Mouse (Mus musculus): ENCODE results near the gene Zswim7. TPM values are rescaled to one million over a fixed set of nuclear protein-coding genes. Genes with fewer than 3 reads are reported as not detected.
A peak's percentile ranks its signal among the peaks of the same experiment; 100 is the strongest.
"Not testable (repeated sequence)": the region's sequence is repeated elsewhere in the genome, so short reads cannot be mapped to it uniquely, and the experiment has no call there.

The Zswim7 gene
- polyA plus RNA-seq, 1 experiment from 2014 or later = 13.4 TPM

DNA sequence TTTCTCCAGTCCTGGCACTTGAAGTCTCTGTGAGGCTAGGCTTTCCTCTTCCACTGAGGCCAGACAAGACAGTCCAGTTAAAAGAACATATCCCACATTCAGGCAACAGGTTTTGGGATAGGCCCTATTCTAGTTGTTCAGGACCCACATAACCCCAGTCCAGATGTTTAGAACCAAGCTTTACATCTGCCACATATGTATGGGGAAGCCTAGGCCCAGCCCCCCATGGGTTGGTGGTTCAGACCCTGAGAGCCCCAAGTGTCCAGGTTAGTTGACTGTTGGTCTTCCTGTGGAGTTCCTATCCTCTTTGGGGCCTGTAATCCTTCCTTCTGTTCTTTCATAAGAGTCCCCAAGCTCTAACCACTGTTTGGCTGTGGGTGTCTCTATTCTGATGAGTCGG is 6.5 kb upstream of the Zswim7 start:
- Histone ChIP-seq H3K4me3 (ENCODE audit: low read depth, low read length) (no peak overlapping the region), H3K4me1 (ENCODE audit: control insufficient read depth, insufficient read depth, low read length) (no peaks in the 10 kb centered on the region), H3K4me2 (no peak overlapping the region), H3K36me3 (ENCODE audit: control insufficient read depth, insufficient read depth, low read length) (peaks cover 2% of the 10 kb centered on the region), H3K9me3 (ENCODE audit: control insufficient read depth, low read length) (no peaks in the 10 kb centered on the region), H3K27ac (ENCODE audit: low read depth, low read length) (no peak overlapping the region), H3K9ac (ENCODE audit: low read length) (no peak overlapping the region), H3K27me3 (ENCODE audit: control insufficient read depth, insufficient read depth, low read length) (no peaks in the 10 kb centered on the region)
- DNase-seq (ENCODE audit: low spot score, missing footprints) (no peak), ATAC-seq (ENCODE audit: low FRiP score) (no peak)
- 93% methylated on average over 1 of the region's 1 CpGs for WGBS

DNA sequence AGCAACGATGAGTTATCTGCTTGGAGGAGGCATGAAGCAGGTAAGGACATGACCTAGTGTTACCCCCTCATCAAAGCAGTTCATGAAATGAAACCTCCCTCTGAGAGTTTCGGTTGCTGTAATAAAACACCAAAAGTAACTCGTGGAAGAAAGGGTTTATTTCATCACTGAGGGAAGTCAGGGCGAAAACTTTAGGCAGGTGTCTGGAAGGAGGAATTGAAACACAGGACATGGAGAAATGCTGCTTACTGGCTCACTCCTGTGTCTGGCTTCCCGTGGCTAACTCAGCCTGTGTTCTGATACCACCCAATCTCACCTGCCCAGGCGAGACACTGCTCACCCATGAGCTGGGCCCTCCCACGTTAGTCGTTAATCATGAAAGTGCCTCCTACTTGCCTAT is 3.8 kb upstream of the Zswim7 start:
- H3K4me1 ChIP-seq (ENCODE audit: control insufficient read depth, insufficient read depth, low read length) = peaks cover 5% of the 10 kb centered on the region; the same call in 1 of the 2 replicates
- ATAC-seq (ENCODE audit: low FRiP score) = no peak
- H3K9me3 ChIP-seq (ENCODE audit: control insufficient read depth, low read length) = no peaks in the 10 kb centered on the region
- H3K4me2 ChIP-seq = no peak overlapping the region
- H3K4me3 ChIP-seq (ENCODE audit: low read depth, low read length) = no peak overlapping the region
- no peak overlapping the region for H3K9ac ChIP-seq (ENCODE audit: low read length)
- no peak overlapping the region for H3K27ac ChIP-seq (ENCODE audit: low read depth, low read length)
- DNase-seq (ENCODE audit: low spot score, missing footprints) = no peak
- no peaks in the 10 kb centered on the region for H3K27me3 ChIP-seq (ENCODE audit: control insufficient read depth, insufficient read depth, low read length)
- WGBS = 90% methylated on average over 8 of the region's 8 CpGs
- peaks cover 2% of the 10 kb centered on the region for H3K36me3 ChIP-seq (ENCODE audit: control insufficient read depth, insufficient read depth, low read length)

- not testable (repeated sequence) for DNase-seq (ENCODE audit: low spot score, missing footprints); H3K36me3 ChIP-seq (ENCODE audit: control insufficient read depth, insufficient read depth, low read length); H3K9ac ChIP-seq (ENCODE audit: low read length); ATAC-seq (ENCODE audit: low FRiP score); H3K4me2 ChIP-seq; H3K4me1 ChIP-seq (ENCODE audit: control insufficient read depth, insufficient read depth, low read length); H3K27ac ChIP-seq (ENCODE audit: low read depth, low read length); H3K4me3 ChIP-seq (ENCODE audit: low read depth, low read length); H3K9me3 ChIP-seq (ENCODE audit: control insufficient read depth, low read length); H3K27me3 ChIP-seq (ENCODE audit: control insufficient read depth, insufficient read depth, low read length)
- 86% methylated on average over 3 of the region's 3 CpGs for WGBS
Measured at GRCm38 (mm10) chr11:62284020-62284419, 2.8 kb upstream of the Zswim7 start.

- peak overlapping the region; percentile 65 for H3K27ac ChIP-seq (ENCODE audit: low read depth, low read length)
- peak overlapping the region; percentile 87 for H3K9ac ChIP-seq (ENCODE audit: low read length)
- H3K4me3 ChIP-seq (ENCODE audit: low read depth, low read length) = peak overlapping the region; percentile 93
- ATAC-seq (ENCODE audit: low FRiP score) = no peak; the same call in none of the 2 replicates
- under 1% methylated on average over 52 of the region's 57 CpGs for WGBS
- H3K36me3 ChIP-seq (ENCODE audit: control insufficient read depth, insufficient read depth, low read length) = peaks cover 2% of the 10 kb centered on the region
- H3K4me2 ChIP-seq = peak overlapping the region; percentile 81
- H3K9me3 ChIP-seq (ENCODE audit: control insufficient read depth, low read length) = no peaks in the 10 kb centered on the region
- H3K4me1 ChIP-seq (ENCODE audit: control insufficient read depth, insufficient read depth, low read length) = peaks cover 5% of the 10 kb centered on the region; the same call in 1 of the 2 replicates
- peak; percentile 92 for DNase-seq (ENCODE audit: low spot score, missing footprints)
- H3K27me3 ChIP-seq (ENCODE audit: control insufficient read depth, insufficient read depth, low read length) = no peaks in the 10 kb centered on the region
Measured at GRCm38 (mm10) chr11:62281601-62281997, 424 bp upstream of the Zswim7 start.

- Histone ChIP-seq H3K4me2 (no peak overlapping the region), H3K27ac (ENCODE audit: low read depth, low read length) (no peak overlapping the region), H3K9ac (ENCODE audit: low read length) (no peak overlapping the region), H3K27me3 (ENCODE audit: control insufficient read depth, insufficient read depth, low read length) (no peaks in the 10 kb centered on the region), H3K4me1 (ENCODE audit: control insufficient read depth, insufficient read depth, low read length) (peaks cover 5% of the 10 kb centered on the region; the same call in 1 of the 2 replicates), H3K9me3 (ENCODE audit: control insufficient read depth, low read length) (no peaks in the 10 kb centered on the region), H3K36me3 (ENCODE audit: control insufficient read depth, insufficient read depth, low read length) (no peaks in the 10 kb centered on the region), H3K4me3 (ENCODE audit: low read depth, low read length) (no peak overlapping the region)
- DNase-seq (ENCODE audit: low spot score, missing footprints) = peak; percentile 93
- ATAC-seq (ENCODE audit: low FRiP score) = no peak
- WGBS = 29% methylated on average over 5 of the region's 5 CpGs
Measured at GRCm38 (mm10) chr11:62278027-62278426, 3.1 kb downstream of the Zswim7 start.

- H3K9ac ChIP-seq (ENCODE audit: low read length) = no peak overlapping the region
- WGBS = 58% methylated on average over 8 of the region's 8 CpGs
- no peaks in the 10 kb centered on the region for H3K27me3 ChIP-seq (ENCODE audit: control insufficient read depth, insufficient read depth, low read length)
- H3K27ac ChIP-seq (ENCODE audit: low read depth, low read length) = no peak overlapping the region
- H3K36me3 ChIP-seq (ENCODE audit: control insufficient read depth, insufficient read depth, low read length) = no peaks in the 10 kb centered on the region
- H3K4me1 ChIP-seq (ENCODE audit: control insufficient read depth, insufficient read depth, low read length) = peaks cover 3% of the 10 kb centered on the region; the same call in 1 of the 2 replicates
- ATAC-seq (ENCODE audit: low FRiP score) = no peak
- no peak overlapping the region for H3K4me2 ChIP-seq
- no peaks in the 10 kb centered on the region for H3K9me3 ChIP-seq (ENCODE audit: control insufficient read depth, low read length)
- DNase-seq (ENCODE audit: low spot score, missing footprints) = peak; percentile 67
- no peak overlapping the region for H3K4me3 ChIP-seq (ENCODE audit: low read depth, low read length)
Measured at GRCm38 (mm10) chr11:62277086-62277485, 4.1 kb downstream of the Zswim7 start.

DNA sequence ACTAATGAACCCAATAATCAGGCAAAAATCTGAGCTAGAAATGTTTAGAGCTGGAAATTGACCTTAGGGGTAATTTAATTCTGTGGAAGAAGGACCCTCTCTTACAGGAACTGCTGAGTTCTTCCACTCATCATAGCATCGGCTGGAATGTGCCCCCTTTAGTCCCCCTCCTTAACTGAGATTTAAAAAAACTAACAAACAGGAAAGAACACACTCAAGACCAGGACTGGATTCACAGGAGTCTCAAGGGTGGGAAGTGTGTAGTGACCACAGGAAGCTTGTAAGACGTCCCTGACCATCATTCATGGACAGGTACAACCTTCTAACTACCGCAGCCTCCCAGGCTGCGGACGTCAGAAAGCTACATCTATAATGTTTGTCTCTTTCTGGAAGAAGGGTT is 10.3 kb downstream of the Zswim7 start:
- DNase-seq (ENCODE audit: low spot score, missing footprints) = peak; percentile 79
- Histone ChIP-seq H3K4me2 (no peak overlapping the region), H3K36me3 (ENCODE audit: control insufficient read depth, insufficient read depth, low read length) (no peaks in the 10 kb centered on the region), H3K27ac (ENCODE audit: low read depth, low read length) (no peak overlapping the region), H3K9ac (ENCODE audit: low read length) (no peak overlapping the region), H3K9me3 (ENCODE audit: control insufficient read depth, low read length) (no peaks in the 10 kb centered on the region), H3K27me3 (ENCODE audit: control insufficient read depth, insufficient read depth, low read length) (no peaks in the 10 kb centered on the region), H3K4me1 (ENCODE audit: control insufficient read depth, insufficient read depth, low read length) (peaks cover 2% of the 10 kb centered on the region; the same call in 1 of the 2 replicates), H3K4me3 (ENCODE audit: low read depth, low read length) (no peak overlapping the region)
- WGBS = 72% methylated on average over 5 of the region's 5 CpGs
- no peak for ATAC-seq (ENCODE audit: low FRiP score)

GRCm38 (mm10) chr11:62269097-62269496 is 12.1 kb downstream of the Zswim7 start:
- ATAC-seq (ENCODE audit: low FRiP score) = no peak
- no peaks in the 10 kb centered on the region for H3K36me3 ChIP-seq (ENCODE audit: control insufficient read depth, insufficient read depth, low read length)
- no peaks in the 10 kb centered on the region for H3K9me3 ChIP-seq (ENCODE audit: control insufficient read depth, low read length)
- H3K4me1 ChIP-seq (ENCODE audit: control insufficient read depth, insufficient read depth, low read length) = peaks cover 8% of the 10 kb centered on the region
- H3K9ac ChIP-seq (ENCODE audit: low read length) = no peak overlapping the region
- 82% methylated on average over 12 of the region's 12 CpGs for WGBS
- H3K27me3 ChIP-seq (ENCODE audit: control insufficient read depth, insufficient read depth, low read length) = no peaks in the 10 kb centered on the region
- no peak overlapping the region for H3K4me2 ChIP-seq
- DNase-seq (ENCODE audit: low spot score, missing footprints) = no peak
- no peak overlapping the region for H3K4me3 ChIP-seq (ENCODE audit: low read depth, low read length)
- H3K27ac ChIP-seq (ENCODE audit: low read depth, low read length) = no peak overlapping the region

DNA sequence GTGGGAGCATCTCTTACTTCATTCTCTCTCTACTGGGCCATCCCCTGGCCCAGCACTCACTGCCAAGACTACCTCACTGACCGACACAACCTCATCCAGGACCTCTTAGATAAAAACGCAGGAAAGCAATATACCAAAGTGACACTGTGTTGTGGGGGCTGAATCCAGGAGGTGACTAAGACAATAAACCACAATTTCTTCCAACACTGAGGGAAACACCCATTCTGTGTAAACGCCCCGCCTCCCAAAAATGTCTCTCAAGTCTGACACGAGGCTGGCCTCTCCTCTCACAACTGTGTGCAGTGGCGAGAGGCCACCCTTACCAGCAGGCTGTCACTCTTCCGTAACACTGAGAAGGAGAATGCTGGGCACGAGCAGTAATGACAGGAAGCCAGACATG is 12.8 kb downstream of the Zswim7 start:
- Histone ChIP-seq H3K27ac (ENCODE audit: low read depth, low read length) (no peak overlapping the region), H3K4me2 (no peak overlapping the region), H3K27me3 (ENCODE audit: control insufficient read depth, insufficient read depth, low read length) (no peaks in the 10 kb centered on the region), H3K4me1 (ENCODE audit: control insufficient read depth, insufficient read depth, low read length) (peaks cover 8% of the 10 kb centered on the region), H3K9me3 (ENCODE audit: control insufficient read depth, low read length) (no peaks in the 10 kb centered on the region), H3K4me3 (ENCODE audit: low read depth, low read length) (no peak overlapping the region), H3K9ac (ENCODE audit: low read length) (no peak overlapping the region), H3K36me3 (ENCODE audit: control insufficient read depth, insufficient read depth, low read length) (no peaks in the 10 kb centered on the region)
- no peak for ATAC-seq (ENCODE audit: low FRiP score)
- 79% methylated on average over 8 of the region's 8 CpGs for WGBS
- DNase-seq (ENCODE audit: low spot score, missing footprints) = no peak
